Mouse (Mus musculus): ENCODE data around the gene App. TPM values are rescaled to one million over a fixed set of nuclear protein-coding genes. Genes with fewer than 3 reads are reported as not detected.
A peak's percentile ranks its signal among the peaks of the same experiment; 100 is the strongest.

The App gene
- total RNA-seq, 2 experiments from 2014 or later: 1,293 to 1,298 TPM

DNA sequence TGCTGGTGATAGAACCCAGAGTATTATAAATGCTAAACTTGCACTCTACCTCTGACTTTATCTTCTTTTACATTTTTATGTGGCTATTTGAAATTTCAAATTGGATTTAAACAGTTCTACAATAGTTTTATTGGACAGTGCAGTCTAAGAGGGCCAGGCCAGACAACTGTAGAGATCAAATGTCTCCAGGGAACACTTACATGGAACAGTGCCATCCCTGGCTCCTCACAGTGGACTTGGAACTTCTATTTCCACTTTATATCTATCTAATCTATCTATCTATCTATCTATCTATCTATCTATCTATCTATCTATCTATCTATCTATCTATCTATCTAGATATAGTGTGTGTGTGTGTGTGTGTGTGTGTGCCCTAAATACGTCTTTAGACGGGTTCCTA lies 16.4 kb downstream of the App start:
- DNase-seq (ENCODE audit: low spot score in 2 of 2): no peak
- intact Hi-C loops (cut with DNase I): no loop called here

DNA sequence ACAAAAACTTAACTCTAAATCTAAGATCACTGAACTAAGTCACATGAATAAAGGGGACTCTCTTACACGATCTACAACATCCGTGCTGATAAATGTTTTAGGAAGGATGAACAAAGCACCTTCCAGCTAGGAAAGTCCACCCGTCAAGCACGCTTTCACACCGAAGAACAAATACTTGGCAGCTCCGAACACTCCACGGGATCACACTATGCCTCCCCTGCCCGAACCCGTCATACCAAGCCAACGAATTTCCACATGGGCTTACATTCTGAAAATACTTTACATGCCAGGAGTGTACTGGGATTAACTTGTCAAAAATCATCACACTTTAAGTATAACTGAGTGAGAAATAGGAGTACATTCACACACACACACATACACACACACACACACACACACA lies 17.7 kb downstream of the App start:
- DNase-seq (ENCODE audit: low spot score in 2 of 2): no peak
- intact Hi-C loops (cut with DNase I): no loop called here

DNA sequence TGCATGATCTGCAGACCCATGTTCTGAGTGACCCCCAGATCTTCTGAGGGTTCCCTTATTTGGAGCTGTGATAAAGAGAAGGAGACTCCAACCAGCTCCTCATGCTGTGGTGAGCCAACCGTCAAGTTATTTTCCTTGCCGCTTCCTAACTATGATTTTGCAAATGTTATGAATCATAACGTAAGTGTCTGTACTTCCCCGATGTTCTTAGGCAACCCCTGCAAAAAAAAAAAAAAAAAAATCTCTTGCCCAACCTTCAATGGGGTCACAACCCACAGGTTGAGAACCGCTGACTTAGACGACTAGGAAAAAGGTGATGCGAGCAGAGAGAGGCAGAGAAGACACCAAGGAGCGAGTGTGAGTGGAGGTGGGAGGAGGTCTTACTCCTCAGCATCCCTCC lies 21.1 kb downstream of the App start:
- intact Hi-C loops (cut with DNase I): no loop called here
- no peak for DNase-seq (ENCODE audit: low spot score in 2 of 2)

DNA sequence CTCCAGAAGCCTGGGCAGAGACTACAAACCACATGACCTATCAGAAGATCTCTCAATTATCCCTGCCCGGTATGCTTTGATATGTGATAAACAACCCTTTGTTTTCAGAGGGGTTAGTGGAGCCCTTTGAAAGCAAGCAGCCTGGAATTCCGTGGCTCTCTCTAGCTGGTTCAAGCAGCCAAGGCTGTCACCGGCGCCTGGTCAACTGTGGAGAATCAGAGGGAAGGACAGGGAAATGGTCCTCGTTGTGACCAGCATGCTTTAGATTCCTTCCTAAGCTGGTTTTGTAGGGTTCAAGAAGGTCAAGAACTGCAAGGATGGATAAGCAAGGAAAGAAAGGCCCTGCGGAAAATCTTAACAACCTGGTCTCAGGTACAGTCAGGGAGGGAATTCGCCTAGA lies 21.9 kb downstream of the App start:
- intact Hi-C loops (cut with DNase I): no loop called here
- DNase-seq (ENCODE audit: low spot score in 2 of 2): no peak

DNA sequence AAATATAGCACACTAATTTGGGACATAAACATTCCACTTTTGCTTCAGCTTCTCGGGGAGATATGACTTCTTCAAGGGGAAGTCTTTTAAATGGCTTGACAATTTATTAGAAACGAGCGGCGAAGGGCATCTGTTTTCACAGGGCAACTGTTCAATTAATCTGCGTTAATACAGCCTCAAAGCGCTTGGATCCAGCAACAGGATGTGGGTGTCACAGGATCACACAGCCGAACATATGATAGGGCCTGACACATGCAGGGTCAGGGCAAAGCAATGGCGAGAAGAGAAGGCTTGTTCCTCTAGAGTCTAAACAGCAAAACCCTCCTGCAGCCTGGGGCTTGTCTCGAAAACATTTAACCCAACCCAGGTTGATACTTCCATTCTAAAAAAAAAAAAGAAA lies 22.7 kb downstream of the App start:
- no peak for DNase-seq (ENCODE audit: low spot score in 2 of 2)
- intact Hi-C loops (cut with DNase I): no loop called here

DNA sequence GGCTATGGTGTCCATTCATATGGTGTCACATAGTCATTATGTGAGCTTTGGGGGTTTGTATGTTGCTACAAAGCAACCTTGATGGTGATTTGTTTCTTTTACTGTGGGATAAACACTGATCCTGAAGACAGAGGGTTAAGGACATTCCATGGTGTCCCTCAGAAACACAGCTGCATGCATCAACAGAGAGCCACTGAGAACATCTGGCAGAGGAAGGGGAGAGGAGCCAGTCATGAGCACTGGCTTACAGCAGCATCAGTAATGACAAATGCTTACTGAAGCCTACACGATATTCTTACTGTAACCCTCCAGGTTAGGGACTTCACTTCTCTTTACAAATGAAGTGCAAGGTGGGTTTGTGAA lies 24.1 kb downstream of the App start:
- DNase-seq (ENCODE audit: low spot score in 2 of 2): no peak
- intact Hi-C loops (cut with DNase I): no loop called here

DNA sequence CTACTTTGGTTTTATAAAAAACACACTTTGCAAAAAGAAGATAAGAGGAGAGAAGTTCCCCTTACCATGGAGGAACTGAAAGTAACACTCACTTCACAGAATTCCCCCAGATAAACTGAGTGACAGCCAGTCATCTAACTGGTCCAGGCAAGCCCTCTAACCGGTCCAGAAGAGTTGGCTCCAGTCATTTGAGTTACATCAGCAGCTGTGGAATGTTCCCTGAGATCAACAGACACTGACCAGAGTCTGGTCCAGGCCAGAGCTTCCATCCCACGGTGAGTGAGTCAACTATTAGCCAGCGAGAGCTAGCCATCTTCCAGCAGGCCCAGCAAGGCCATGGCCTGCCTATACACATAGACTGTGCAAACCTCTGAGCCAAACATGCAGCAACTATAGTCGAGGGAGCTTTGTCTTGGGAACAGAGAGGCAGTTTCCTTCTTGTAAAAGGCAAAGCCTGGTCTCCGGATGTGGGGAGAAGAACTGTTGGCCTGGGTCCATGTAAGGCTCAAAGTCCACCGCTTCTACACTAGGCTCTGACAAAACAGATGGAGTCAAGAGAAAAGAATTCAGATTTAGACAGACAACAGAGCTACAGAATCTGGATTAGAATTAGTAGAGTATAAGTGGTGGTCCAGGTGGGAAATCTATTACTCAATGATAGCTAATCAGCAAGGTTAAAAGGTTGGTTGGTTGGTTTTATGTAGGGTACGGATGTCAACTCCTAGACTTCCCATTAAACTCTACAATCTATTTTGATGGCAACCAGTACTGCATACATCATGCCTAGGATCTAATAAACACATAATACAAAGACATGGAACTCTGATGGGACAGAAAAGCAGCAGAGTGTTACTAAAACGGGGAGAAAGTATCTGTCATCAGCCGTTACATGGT lies 24.7 kb downstream of the App start:
- DNase-seq (ENCODE audit: low spot score in 2 of 2): no peak
- intact Hi-C loops (cut with DNase I): no loop called here

DNA sequence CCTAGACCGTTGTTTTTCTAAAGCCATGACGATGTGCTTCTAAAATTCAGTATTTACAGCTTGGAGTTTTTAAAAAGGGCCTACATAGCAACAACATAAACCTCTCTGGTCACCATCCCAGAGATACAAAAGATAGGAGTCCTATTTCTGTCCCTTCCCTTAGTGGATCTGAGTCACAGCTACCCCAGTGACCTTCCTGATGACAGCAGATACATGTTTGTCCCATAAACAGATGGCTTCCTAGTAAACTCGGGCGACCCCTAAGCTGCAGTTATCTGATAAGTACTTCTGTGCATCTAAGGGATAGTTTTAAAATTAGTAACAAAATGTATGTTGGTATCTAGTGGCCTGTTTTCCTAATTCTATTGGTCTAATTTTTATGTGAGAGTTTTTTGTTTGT lies 26.1 kb downstream of the App start:
- DNase-seq (ENCODE audit: low spot score in 2 of 2): no peak
- intact Hi-C loops (cut with DNase I): no loop called here

DNA sequence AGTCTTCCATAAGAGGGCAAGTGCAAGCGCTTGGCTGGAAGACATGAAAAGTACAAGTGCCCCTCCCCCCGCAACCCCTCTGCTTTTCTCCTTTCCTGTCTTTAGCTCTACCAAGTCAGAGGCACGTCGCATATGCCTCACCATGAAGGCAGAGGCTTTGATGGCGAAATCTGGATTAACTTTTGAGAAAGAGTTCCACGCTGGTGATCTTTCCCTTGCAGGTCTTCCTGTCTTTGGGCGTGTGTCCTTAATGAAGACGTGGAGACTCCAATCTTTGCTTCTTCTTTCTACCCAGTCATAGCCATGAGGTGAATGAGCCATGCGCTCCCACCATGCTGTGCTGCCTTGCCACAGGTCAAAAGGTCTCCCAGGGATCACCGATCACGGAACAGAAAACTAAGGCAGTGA lies 27.8 kb downstream of the App start:
- DNase-seq (ENCODE audit: low spot score in 2 of 2): no peak
- intact Hi-C loops (cut with DNase I): no loop called here

DNA sequence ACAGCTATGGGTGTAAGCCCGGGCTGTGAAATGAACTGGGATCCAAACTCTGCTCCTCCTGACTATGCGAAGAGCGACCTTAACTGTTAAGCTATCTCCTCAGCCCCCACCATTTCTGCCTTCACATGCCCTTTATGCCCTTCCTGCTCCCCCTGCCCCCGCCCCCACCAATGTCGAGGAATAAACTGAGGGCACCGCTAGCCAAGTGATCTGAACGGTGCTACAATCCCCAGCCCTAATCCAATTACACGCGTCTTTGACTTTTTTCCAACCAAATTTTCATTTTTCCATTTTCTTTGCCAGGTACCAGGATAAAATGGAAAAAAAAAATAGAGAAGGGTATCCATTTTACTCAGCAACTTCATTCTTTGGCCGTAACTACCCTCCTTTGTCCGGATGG lies 28.2 kb downstream of the App start:
- intact Hi-C loops (cut with DNase I): no loop called here
- no peak for DNase-seq (ENCODE audit: low spot score in 2 of 2)

DNA sequence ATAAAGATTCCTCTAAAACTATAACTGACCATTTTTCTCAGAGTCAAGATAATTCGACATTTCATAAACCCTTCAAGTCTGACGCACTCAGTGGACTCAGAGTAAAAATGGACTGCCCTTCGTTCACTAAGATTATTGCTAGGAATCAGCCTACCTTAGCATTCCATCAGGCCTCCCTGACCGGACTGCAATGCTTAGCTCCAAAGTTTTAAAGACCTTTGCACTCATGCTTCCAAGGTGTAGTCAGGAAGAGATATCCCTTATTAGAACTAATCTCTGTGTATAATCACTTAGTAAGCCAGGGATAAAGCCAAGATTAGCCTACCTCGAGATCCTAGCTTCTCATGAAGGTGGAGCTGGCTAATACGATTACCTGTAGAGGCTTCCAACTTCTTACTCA lies 29.2 kb downstream of the App start:
- intact Hi-C loops (cut with DNase I): no loop called here
- no peak for DNase-seq (ENCODE audit: low spot score in 2 of 2)

DNA sequence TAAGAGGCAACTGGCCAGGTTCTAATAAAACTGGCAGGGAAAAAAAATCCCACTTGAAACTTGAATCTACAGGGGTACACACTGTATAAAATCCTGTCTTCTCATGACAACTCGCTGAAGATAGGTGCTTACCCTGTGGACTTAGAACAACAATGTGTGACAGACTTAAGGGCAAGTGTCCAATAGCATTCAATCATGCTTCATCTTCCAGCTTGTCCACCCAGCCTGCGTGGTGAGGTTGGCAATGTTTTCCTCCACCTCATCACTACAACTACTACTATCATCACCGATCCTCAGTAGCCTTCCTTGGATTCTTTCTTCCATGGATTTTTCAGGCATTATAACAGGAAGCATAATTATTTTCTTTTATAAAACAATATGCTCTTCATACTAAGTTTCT lies 29.7 kb downstream of the App start:
- DNase-seq (ENCODE audit: low spot score in 2 of 2): no peak
- intact Hi-C loops (cut with DNase I): no loop called here

DNA sequence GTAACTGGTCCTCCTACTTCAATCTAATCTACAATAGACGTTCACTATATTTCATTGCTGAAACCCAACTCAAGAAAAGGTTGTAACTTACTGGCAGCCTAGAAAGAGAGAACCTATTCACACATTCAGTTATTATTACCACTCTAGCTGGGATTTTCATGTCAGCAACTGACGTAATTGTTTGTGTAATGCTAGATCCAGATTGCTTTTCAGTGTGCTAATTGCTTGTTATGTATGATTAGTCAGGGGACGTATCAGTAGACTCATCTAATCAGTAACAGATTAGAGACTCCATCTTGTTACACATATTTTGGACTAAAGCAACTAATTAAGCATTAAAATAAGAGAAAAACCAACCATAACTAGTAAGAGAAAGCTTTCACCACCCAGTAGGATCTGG lies 30.4 kb downstream of the App start:
- DNase-seq (ENCODE audit: low spot score in 2 of 2): no peak
- intact Hi-C loops (cut with DNase I): no loop called here

DNA sequence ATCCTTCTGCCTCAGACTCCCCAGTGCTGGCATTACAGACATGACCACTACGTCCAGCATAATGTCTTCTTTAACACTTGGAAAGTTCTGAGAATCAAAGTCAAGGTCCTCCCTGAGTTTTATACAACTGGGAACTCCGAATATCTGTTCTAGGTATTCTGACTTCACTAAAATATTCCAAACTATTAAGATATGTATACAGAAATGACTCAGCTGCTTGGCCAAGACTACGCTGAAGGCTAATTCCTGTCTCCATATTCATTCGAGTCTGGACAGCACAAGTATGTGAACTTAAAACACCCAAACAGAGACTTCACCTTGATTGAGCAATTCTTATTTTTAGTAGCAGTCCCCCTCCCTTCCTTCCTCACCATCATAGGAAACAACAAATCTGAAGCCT lies 32.2 kb downstream of the App start:
- intact Hi-C loops (cut with DNase I): no loop called here
- DNase-seq (ENCODE audit: low spot score in 2 of 2): no peak

DNA sequence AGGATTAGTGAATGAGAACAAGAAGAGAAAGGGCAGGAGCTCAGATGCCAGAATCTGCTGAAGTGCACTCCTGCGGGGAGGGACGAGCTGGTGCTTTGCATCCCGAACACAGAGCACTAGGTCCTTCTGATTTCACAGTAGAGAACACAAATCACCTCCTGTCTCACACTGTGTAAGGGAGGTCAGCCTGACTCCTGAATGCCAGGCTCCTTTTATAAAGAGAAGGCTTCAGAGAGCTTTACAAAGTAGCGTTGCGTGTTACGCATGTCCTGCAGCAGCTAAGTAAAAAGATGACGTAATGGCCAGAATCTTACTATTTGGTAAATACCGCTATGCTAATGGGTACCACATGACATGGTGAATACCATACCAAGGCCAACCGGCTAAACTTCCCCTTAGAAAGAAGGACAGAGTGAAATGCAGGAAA lies 34.4 kb downstream of the App start:
- intact Hi-C loops (cut with DNase I): no loop called here
- DNase-seq (ENCODE audit: low spot score in 2 of 2): no peak

DNA sequence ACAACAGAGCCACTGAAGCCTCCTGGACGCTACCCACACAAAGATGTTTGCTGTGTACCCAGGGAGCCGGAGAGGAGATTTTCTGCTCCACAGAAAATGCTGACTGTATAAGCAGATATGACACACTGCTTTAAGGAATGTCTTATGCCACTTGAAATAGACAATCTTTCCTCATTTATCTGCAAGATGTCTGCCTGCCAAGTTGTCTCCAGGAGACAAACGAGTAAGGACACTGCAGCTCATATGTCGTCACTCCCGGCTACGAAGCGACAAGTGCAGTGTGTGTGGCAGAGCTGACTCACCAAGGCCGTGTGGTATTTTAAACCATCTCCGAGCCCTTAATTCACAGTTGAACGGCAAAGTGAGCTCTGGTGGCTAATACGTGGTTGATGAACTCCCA lies 36.2 kb downstream of the App start:
- DNase-seq (ENCODE audit: low spot score in 2 of 2): peak; percentile 73 to 85
- intact Hi-C loops (cut with DNase I): no loop called here

DNA sequence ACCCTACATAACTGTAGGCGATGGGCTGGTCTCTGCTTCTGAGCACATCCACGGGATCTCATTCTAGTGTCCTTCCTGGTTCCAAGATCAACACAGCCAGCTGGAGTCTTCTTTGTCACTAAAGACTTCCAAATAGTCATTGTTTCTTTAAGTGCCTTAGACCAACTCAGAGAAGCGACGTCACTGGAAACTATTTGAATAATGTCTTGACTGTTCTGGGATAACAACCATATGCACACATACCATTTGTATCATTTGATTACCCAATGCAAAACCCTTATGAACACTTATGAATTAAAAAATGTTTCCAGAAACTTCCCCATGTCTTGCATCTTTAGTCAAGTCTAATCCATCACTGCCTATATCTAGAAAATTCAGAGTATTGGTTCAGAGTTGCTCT lies 37.5 kb downstream of the App start:
- intact Hi-C loops (cut with DNase I): no loop called here
- no peak for DNase-seq (ENCODE audit: low spot score in 2 of 2)

DNA sequence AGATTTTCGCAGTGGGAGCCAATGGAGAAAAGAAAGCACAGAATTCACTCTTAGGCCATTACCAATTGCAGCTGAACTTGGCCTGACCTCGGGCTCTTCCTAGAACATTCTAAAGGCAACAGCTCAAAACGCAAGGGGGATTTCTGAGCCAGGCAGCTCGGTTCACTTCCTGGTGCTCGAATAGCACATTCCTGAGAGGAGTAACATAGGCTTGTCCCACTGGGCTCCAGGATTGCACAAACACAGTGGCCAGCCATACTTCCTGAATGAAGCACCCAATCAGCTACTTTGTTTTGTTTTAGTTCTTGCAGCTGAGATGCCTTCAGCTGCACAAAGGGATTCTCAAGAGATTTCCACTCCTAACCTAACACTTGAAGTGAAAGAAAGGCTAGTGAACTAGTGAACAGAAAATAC lies 40.1 kb downstream of the App start:
- intact Hi-C loops (cut with DNase I): no loop called here
- no peak for DNase-seq (ENCODE audit: low spot score in 2 of 2)

DNA sequence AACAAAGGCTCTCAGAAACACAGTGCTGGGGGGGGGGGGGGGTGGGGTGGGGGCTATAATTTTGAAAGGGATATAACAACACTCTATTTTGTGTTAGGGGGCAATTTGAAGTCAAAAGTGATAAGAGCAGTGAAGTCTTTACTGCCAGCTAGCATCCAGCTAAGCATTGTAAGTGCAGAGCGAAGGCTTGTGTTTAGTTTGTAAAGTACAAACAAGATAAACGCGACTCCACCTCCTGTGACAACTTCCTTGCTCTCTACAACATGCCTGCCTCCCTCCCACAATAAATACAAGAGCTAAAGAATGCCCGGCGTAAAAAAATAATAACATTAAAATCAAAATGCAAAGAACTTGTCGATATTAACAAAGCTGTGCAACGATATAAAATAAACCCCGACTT lies 40.5 kb downstream of the App start:
- DNase-seq (ENCODE audit: low spot score in 2 of 2): no peak
- intact Hi-C loops (cut with DNase I): no loop called here

DNA sequence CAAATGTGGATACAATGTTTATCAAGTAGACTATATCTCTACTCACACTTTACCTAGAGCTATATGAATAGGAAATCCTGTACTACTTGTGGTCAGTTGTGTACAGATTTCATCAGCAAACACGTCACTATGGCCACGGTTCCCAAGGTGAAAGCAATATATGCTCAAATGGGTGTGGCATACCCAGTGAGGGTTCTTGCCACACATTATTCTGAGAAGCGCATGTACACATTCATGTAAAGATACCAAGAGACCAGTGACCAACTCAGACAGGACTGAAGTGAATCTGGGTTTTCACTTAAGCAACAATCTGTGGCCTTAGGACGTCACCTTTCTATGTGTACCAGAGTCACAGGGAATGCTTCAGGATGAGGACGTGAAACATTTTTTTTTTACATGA lies 41.4 kb downstream of the App start:
- intact Hi-C loops (cut with DNase I): no loop called here

DNA sequence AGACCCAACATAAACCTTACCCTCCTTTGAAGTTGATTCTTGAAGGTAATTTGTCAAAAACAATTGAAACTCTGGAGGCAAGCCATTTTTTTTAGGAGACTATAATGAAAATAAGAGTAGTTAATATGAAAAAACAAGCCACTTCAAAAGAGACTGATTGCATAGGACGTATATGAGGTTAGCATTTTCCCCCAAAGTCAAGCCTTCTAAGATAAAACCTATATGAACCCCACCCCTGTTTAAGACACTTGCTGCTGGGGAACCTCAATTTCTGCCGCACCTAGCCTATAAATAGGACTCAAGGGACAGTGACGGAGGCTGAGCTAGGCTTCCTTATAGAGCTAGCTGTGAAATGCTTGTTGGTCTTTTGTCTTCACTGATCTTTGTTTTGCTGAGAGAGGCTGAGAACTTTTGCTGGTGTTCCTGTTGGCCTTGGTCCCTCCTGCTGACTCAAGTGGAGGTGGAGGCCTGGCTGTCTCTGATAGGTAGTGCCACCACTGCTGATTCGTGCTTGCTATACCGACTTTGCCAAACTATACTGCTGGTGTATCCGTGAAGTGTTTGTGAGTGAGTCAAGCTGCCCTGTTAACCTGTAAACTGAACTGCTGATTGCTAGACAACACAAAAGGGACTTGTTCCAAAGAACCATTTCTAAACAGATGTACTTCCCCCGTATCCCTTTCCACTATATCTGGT lies 42.6 kb downstream of the App start:
- intact Hi-C loops (cut with DNase I): no loop called here
- no peak for DNase-seq (ENCODE audit: low spot score in 2 of 2)

More for the DNA sequence above, 41.4 kb downstream of the App start:
- no peak for DNase-seq (ENCODE audit: low spot score in 2 of 2)
